Mouse (Mus musculus): Measurements from ENCODE around the gene Cobll1.
A peak's percentile ranks its signal among the peaks of the same experiment; 100 is the strongest.
"Not testable (repeated sequence)": the region's sequence is repeated elsewhere in the genome, so short reads cannot be mapped to it uniquely, and the experiment has no call there.

Gene Cobll1

DNA sequence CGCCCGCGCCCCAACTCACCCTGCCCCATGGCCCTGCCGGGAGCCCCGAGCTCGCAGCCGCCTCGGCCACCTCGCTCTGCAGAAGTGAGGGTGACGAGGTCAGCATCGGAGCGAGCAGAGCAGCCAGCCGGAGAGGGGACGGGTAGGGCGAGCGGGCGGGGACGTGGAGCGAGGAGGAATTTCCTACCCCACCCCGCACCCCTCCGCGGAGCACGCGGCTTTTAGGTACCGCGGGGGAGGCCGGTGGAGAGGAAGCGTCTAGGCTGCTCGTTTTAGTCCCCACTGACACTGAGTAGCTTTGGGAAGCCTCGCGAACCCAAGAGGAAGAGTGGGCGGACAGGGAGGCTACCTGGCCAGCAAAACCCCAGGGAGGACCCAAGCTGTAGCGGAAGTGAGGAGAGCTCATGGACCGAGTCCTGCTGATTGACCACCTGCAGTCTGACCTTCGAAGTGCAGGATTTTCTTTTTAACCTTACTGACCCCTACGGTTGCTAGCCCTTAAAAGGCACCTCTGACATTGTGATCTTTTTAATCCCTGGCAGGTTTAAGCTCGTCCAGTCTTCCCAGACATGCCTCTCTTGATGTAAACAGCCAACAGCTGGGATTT lies at the start of gene Cobll1:
TSS of gene Cobll1 (minus strand) at position 440 of the 607 bp plus-strand sequence.
- DNase-seq (ENCODE audit: low spot score in 2 of 2): peak; percentile 31 to 71

DNA sequence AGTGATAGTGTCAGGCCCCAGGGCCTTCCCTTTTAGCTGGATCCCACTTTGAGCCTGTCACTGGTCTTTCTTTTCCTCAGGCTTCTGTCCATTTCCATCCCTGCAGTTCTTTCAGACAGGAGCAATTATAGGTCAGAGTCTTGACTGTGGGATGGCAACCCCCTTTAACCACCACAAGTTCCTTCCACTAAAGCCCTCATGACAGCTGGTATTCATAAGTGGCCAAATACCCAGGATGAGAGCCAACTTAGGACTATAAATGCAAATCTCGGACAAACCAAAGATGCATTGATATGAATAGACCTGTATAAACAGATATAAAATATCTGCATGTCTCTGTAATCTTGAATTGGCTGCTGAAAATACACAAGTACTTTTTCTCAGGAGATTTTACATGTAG lies 49.5 kb upstream of the Cobll1 start:
- no peak for DNase-seq (ENCODE audit: low spot score in 2 of 2)

DNA sequence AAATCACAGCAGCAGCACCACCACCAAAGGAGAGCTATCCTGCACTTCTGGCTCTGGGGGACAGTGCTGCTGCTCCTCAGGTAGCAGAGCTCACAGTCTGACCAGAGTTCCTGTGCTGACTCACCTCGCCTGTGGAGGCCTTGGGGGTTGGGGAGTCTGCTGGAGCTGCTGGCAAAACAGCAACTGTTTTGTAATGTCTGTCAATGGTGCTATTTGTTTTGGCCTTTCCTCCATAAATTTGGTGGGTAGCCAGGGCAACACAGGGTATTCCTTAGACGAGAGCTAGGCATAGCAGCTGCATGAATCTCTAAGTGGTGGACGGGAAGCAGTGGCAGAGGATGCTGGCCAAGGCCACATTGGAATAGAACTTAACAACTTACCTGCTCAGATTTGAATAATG lies 46.2 kb upstream of the Cobll1 start:
- no peak for DNase-seq (ENCODE audit: low spot score in 2 of 2)

DNA sequence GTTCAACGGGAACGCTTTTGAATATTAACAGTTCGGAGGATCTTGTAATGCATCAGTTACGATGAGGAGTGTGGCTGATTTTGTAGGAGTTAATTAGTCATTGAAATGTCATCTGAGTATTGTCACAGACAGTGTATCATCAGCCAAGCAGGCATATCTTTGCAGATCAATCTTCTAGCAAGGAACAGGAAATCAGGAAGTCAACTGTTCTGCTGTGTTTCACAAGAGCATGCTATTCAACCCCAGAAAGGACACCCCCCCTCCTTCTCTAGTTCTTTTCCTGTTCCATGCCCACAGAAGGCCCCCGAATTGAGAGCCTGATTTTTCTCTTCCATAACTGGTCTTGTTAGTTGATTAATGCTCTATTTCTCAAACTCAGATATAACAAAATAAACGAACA lies 43.8 kb upstream of the Cobll1 start:
- DNase-seq (ENCODE audit: low spot score in 2 of 2): no peak

DNA sequence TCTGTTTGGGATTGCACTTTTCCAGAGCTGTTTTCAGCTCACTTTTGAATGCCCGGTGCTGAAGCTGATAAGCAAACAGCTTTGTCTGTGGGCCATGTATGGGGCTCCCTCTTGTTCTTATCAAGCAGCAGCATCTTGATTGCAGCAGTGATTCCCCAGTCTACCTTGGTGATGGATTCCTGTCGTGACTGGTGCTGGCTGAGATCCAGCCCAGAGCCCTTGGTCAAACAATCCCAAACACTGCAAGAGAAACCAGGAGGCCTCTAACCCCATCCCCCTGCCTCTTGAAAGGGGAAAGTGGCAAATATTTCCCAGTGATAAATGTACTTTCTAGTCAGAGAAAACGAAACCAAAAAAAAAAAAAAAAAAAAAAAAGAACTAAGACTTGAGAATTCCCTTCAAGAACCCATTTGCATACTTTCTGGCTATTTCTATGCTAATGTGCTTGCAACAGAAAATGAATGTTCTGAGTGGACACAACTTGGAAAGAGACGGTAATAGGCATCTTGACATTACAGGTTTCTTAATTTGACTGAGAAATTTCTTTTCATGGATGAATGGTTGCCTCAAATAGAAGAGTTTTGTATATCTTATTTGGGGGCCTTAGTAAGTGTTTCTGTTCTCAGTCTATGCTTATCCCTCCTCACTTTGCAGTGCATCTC lies 40.0 kb upstream of the Cobll1 start:
- no peak for DNase-seq (ENCODE audit: low spot score in 2 of 2)

DNA sequence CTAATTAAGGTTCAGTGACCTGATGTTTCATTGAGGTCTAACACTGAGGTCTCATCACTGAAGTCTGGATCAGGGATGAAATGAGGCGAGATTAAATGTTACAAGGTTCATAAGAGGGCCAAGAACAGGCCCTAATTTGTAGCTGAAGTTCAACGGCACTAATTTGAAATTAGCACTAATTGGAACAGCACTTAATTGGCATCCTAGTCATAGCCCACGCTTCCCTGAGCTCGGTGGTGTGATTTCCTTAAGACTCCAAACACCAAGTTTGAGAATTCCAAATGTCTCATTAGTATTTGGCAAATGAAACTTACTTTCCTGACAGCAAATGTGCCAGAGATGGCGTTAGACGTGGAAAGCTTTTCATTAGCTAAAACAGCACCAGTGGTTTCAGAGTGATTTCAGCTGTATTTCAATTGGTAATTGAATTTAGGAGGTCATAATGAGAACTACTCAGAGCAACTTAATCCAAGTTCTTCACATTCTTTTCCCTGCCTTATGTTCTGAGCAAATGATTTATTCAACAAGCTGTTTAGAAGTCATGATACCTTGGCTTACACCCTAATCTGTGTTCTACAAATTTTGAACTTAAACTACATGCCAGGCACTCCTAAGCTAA lies 36.3 kb upstream of the Cobll1 start:
- DNase-seq (ENCODE audit: low spot score in 2 of 2): no peak

DNA sequence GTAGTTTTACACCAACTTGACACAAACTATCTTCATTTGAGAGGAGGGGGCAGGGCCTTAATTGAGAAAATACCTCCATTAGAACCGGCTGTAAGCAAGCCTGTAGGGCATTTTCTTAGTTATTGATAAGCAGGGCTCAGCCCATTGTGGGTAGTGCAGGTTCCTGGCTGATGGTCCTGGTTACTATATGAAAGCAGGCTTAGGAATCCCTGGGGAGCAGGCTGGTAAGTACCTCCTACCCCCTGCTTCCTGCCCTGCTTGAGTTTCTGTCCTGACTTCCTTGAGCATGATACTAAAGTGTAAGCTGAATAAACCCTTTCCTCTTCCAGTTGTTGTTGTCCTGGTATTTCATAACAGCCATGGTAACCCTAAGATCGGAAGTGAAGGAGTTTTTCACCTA lies 34.7 kb upstream of the Cobll1 start:
- DNase-seq (ENCODE audit: low spot score in 2 of 2): no peak

DNA sequence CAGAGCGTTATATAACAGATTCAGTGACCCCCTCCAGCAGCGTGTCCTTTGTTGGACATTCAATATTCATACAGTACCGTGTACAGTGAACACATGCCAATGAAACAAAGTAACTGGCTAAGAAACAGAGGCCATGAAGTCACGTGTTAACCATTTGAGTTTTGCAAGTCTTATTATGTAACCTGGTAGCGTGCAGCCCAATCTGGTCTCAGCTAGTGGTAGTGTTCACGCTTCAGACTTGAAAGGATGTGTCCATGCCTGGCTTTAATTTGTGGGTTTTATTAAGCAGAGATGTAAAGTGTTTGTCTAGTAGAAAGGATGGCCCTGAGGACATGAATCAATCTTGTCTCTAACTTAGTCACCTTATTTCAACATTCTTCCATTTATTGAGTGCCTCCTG lies 29.5 kb upstream of the Cobll1 start:
- no peak for DNase-seq (ENCODE audit: low spot score in 2 of 2)

DNA sequence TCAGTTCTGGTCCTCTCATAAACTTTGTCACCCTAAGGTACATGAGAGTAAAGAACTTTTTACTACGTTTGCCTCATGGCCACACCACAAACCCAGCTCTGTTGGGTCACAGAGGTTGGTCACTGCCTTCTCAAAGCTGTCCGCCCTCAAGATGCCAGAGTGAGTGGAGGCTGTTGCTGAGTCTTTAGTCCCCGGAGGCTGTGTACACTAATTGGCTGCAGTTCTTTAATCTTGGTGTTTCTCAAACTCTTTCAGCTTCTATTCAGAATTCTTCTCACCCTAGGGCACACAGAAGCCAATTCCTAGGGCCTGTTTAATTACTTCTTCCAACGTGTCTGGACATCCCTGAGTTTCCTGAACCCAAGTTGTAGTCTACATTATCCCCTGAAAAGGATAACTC lies 28.6 kb upstream of the Cobll1 start:
- DNase-seq (ENCODE audit: low spot score in 2 of 2): no peak

DNA sequence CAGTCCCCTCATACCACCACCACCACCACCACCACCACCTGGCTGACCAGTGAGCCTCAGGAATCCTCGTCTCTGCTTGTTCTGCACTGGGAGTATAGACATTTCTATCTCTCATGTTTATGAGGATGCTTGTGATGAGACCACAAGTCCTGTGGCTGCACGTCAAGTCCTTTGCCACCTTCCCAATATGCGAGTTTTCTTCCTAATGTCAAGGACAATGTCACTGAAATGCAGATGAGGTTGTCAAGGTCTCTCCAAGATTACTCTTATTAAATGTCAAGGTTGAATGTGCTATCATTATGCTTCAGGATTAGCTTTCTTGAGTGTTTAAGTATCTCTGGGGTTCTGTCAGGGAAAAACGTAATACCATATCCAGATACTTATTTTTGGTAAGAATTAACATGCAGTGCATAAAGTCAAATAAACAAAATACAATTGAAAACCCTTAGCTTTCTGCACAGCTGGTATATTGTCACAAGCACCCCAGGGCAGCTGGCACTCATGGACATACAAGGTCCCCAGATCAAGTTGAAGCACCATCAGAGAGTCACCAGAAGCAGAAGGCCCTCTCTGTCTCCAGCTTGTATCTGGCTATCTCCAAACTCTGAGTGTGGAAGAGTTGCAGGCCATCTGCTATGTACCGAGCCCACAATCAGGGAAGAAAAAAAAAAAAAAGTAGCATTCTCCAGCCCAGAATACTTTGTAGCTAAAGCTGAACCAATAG lies 27.5 kb upstream of the Cobll1 start:
- DNase-seq (ENCODE audit: low spot score in 2 of 2): no peak

DNA sequence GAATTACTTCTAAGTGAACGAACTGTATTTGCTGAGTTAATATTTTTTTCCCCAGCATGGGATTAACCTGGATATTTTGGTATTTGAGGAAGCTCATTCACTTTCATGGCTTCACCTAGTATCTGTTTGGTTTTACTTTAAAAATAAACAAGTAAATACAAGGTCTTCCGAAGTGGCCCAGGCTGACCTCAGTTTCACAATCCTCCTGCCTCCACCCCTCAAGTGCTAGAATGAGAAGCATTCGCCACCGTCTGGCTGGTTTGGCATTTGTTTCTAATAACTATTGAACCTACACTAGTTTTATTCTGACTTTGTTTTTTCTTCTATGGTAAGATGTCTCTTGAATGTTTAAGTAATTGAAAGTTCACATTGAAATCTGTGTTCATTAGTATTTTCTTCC lies 23.0 kb upstream of the Cobll1 start:
- no peak for DNase-seq (ENCODE audit: low spot score in 2 of 2)

DNA sequence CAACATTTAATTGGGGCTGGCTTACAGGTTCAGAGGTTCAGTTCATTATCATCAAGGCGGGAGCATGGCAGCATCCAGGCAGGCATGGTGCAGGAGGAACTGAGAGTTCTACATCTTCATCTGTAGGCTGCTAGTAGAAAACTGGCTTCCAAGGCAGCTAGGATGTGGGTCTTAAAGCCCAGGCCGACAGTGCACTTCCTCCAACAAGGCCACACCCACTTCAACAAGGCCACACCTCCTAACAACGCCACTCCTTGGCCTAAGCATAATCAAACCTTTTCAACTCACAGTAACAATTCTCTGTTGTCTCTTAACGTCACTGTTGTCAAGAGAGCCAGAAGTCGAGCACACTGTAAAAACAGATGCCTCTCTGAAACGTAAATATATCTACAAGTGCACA lies 21.6 kb upstream of the Cobll1 start:
- DNase-seq (ENCODE audit: low spot score in 2 of 2): not testable (repeated sequence)

DNA sequence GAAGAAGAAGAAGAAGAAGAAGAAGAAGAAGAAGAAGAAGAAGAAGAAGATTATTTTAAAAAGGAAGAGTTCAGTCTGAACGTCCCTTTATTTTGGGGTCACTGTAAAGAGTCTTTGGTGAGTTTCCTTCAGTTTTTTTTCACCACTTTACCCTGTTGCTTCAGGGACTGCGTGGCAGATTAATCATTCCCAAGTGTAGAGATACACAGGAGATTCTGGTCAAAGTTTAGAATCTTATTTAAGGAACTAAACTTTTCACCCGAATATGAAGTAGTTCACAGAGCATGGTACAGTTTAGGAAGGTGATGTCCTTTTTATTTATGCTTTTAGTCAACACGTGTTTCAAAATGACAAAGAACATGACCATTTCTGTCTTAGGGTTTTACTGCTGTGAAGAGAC lies 21.2 kb upstream of the Cobll1 start:
- DNase-seq (ENCODE audit: low spot score in 2 of 2): no peak

DNA sequence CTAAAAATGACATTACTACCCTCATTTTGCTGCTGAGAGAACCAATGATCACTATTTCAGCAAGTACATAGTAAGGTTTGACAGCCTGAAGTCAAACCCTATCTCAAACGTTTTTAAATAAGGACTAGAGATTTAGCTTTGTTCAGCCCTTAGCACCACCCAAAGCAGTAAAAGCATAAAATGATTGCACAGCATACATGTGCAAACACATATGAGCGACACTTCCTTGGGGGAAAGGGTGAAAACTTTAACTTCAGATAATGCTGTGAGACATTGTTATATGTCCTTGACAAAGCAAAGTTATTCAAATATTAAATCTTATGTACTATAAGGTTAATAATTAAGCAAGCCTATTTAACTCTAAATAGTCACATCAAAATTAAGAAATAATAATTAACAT lies 18.2 kb upstream of the Cobll1 start:
- no peak for DNase-seq (ENCODE audit: low spot score in 2 of 2)

DNA sequence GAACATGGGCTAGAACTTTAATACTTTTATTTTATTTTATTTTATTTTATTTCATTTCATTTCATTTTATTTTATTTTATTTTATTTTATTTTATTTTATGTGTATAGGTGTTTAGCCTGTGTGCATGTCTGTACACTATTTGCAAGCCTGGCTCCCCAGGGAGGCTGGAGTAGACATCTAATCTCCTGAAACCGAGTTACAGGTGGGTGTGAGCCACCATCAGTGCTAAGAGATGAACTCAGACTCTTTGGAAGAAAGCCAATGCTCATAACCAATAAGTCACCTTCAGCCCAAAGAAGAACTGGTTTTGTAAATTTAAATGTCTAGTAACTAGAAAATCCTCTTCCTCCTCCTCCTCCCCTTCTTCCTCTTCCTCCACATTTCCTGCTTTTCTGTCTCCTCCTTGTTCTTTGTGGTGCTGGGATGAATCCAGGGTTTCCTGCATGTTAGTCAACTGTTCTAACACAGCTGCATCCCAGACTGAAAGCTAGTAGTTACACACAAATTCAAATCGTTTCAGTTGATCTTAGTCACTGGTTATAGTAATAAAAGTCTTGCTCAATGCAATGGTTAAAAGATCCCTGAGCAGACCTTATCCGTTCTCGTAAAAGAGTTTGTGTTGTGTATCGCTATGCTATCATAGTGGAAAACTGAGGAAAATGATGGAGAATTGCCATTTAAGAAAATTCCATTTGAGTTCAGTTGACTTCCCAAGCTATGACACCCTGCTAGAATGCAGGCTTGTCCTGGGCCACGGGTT lies 17.5 kb upstream of the Cobll1 start:
- no peak for DNase-seq (ENCODE audit: low spot score in 2 of 2)

DNA sequence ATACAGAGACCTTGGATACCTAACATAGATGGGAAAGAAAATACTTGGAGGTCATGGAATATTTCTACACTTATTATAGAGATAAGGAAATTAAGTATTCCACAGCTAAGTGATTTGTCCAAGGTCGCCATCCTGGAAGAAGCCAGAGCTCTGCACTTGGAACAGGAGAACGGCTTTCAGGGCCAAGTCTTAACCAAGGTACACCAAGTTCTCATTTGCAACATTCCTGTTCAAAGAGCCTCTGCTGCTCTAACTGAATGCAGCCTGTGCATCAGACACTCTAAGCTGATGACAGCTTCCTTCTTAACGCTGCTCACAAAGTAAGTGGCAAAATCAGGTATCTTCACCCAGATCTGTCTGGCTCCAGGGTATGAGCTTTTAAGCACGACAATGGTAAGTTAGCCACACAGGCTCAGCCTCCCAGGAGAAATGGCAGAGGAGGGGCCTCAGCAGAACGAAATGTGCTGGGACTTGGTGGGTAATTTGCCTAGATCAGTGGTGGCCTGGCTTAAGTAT lies 11.4 kb upstream of the Cobll1 start:
- no peak for DNase-seq (ENCODE audit: low spot score in 2 of 2)

DNA sequence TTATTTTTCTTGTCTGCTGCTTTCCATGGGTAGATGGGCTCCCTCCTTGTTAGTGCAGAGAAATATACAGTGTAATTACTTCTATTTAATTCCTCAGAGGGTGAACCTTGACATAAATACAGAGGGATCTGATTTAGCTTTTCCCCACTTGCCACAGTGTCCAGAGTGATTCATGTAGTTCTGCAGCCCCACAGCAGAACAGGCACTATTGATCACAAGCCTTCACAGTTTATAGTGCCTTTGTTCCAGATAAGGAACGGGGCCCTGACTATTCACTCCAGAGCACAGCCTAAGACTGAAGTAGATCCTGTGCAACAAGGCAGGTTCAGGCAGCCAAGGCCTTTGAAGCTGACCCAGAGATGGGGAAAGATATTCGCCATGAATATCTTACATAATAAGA lies 10.4 kb upstream of the Cobll1 start:
- no peak for DNase-seq (ENCODE audit: low spot score in 2 of 2)

DNA sequence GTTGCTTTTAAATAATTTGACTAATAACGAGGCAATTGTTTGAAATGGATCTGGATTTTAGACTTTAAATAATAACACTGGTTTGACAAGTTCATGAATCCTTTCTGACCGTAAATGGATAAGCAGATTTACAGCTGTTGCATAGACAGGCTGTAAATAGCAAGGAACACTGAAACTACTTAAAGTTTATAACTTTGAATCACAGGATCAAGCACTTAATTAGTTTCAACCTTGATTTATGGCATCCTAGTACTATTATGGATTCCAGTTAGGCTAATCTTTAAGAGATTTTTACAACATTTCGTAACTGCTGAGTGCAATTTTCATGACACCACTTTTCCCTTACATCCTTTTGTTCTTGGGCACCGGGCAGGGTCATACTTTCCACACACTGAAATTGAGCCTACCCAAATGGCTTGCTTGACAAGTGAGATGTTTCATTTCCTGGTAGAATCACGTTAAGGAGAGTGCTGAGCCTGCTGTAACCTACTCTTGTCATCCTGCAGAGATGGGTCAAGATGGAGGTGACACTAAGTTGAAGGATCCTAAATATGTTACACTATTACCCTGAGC lies 1.1 kb upstream of the Cobll1 start:
- DNase-seq (ENCODE audit: low spot score in 2 of 2): no peak

DNA sequence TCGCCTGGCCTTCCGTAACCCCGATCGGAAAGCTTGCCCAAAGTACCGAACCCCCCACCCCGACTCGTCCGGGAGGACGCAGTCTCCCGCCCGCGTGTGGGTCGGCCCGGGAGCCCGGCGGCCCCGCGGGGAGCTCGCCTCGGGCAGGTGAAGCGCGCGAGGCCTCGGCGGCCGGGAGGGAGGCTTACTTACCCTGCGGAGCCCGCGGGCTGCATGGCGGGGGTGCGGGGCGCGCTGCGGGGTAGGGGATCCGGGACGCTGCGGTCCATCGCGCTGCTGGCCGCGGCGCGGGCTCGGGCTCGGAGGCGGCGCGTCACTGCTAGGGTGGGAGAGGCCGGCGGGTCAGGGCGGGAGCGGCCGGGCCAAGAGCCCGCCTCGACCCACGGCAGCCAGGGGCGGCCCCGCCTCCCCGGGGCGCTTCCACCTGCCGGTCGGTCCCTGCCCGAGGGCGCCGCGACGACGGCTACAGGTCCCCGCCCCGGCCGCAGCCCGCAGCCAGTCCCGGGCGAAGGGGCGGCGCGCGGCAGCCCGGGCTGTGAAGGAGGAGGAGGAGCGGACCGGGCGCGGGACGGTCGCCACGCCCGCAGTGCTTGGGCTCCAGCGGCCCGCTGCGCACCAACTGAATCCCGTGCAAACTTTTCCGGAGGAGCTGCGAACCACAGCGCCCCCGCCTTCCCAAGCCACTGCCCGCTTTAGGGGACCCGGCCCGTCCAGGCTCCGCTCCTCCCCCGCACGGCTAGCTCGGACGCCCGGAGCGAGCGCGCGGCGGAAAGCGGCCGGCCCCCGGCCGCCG lies 836 bp downstream of the Cobll1 start:
- DNase-seq (ENCODE audit: low spot score in 2 of 2): peak; percentile 30 to 64

DNA sequence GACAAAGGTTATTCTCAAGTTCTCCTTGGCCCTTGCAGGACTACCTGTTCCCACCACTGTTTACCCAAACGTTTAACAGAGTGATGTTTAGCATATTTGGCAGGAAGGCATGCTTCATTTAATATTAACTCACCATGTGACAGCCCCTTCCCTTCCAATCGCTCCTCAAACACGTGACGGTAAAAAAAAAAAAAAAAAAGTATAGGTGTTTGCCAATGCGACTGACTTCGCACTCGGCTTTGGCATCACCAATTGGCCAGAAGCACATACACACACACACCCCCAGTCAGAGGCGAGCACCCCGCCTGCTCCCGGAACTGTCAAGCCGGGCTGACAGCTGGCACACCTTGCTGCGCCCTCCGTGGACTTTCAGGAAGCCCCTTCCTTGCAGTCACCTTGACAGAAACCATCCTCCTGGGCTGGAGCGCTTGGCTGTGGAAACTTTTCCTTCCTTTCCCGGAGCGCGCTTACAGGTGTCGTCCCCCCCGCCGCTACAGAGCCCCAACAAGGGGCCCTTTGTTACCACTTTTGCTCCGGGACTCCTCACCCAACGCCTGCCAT lies 1.5 kb downstream of the Cobll1 start:
- peak; percentile 6 to 51 for DNase-seq (ENCODE audit: low spot score in 2 of 2)

All from spleen, postnatal 10 days (tissue).